Mouse (Mus musculus): ENCODE results near the gene Ern1. TPM values are rescaled to one million over a fixed set of nuclear protein-coding genes. Genes with fewer than 3 reads are reported as not detected.

Gene Ern1
- 4.1 TPM for polyA plus RNA-seq (2017; shearing (Covaris generic))

DNA sequence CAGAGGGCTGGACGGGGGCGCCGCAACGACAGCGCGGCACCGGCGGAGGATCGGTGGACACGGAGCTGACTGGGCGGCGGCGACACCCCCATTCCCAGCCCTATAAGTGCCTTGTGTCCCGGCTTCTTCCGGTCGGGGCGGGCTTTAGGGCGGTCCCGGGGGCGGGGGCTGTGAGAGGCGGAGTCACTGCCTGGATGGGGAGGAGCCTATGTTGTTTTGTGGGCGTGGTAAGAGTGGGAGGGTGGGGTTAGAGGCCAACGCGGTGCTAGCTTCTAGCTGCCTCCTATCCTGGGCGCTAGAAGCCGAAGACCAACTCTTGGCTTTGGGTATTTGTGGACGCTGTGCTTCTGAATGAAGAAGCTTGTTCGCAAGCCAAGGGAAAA lies at the start of gene Ern1:
Gene Ern1 (minus strand): TSS at position 120 of the 383 bp plus-strand sequence.

DNA sequence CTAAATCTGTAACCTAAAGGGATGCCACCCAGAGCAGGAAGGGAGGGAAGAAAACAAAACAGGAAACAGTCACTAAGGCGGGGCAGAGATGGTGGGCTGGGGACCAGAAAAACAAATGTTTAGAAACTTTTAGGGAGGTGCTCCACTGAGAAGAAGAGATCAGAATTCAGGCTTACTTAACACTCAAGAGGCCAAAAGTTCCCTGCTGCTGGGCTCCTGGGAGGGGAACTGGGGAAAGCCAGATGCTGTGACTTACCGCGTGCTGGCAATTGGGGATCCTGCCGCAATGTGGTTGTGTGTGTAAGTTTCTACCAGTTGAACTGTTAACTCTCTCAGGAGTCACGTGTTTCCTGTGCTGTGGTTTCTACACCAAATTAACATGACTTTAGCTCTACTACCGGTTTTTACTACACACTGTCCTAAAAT lies 99.8 kb downstream of the Ern1 start, which contains the start of gene Icam2:
Gene Icam2 (minus strand): TSS at position 285 of the 426 bp plus-strand sequence.

DNA sequence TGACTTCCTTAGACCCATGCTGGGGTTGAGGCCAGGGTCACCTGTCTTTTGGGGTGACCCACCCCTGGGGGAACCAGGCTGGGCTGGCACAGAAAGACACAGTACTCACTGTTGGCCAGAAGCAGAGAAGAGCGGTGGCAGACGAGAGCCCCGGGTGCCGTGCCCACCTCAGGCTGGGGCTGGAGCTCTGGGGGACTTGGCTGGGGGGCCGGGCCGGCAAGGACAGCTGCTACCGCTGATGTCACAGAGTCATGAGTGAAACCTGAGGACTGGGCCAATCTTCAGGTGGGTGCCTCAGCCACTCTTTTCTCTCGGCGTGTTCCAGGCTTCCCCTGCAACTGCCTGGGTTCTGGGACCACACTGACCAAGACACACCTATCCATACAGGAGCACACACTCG lies 122.3 kb downstream of the Ern1 start, which contains the start of gene Prr29:
Gene Prr29 (plus strand): TSS at position 107 of the 400 bp plus-strand sequence.

DNA sequence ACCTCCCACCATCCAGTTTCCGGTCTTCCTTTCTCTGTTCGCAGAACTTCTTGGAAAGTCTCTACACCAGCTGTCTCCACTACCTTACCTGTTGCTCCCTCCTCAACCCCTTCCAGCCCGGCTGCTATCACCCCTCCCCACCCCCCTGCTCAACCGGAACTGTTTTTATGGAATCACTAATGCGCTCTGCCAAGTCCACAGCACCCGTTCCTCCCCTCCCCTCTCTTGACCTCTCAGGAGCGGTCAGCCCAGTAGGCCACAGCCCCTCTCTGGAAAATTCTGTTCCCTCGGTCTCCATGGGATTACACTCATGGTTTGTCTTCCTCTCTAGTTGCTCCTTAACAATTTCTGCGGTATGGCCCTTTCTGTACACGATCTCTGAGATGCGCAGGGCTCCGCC lies 134.5 kb downstream of the Ern1 start, which contains the start of gene Scn4a:
Gene Scn4a (minus strand): TSS at position 101 of the 400 bp plus-strand sequence.

Other genes with a start within 250 kb of the Ern1 start
- 72.1 TPM for gene Ftsj3, start 231.8 kb downstream of the Ern1 start, polyA plus RNA-seq (2017; shearing (Covaris generic))
- 192 TPM for gene Psmc5, start 231.7 kb downstream of the Ern1 start, polyA plus RNA-seq (2017; shearing (Covaris generic))
- 186 TPM for gene Smarcd2, start 214.9 kb downstream of the Ern1 start, polyA plus RNA-seq (2017; shearing (Covaris generic))
- gene Tcam1, start 211.2 kb downstream of the Ern1 start, polyA plus RNA-seq (2017; shearing (Covaris generic)): 0.18 TPM
- not detected for gene Gh, start 186.0 kb downstream of the Ern1 start, polyA plus RNA-seq (2017; shearing (Covaris generic))
- gene Cd79b, start 173.1 kb downstream of the Ern1 start, polyA plus RNA-seq (2017; shearing (Covaris generic)): 39.5 TPM
- gene Scn4a, start 134.6 kb downstream of the Ern1 start, polyA plus RNA-seq (2017; shearing (Covaris generic)): not detected
- gene Prr29, start 122.4 kb downstream of the Ern1 start, polyA plus RNA-seq (2017; shearing (Covaris generic)): 0.24 TPM
- gene Icam2, start 99.8 kb downstream of the Ern1 start, polyA plus RNA-seq (2017; shearing (Covaris generic)): 119 TPM
- gene Tex2, start 125.6 kb upstream of the Ern1 start, polyA plus RNA-seq (2017; shearing (Covaris generic)): 21.8 TPM